Mouse (Mus musculus) kidney, adult 2 months (tissue): ENCODE data around the gene BC049352.

ENCODE experiments used
- CTCF ChIP-seq: fragments of 200-500 bp; conservative IDR thresholded peaks from 2 replicates; pipeline ENCODE4 v1.5.1; 2011; ENCODE audit warnings: low read depth, mild to moderate bottlenecking, control low read depth, low read length, moderate library complexity, mixed read lengths; ENCODE audit not compliant: insufficient read depth, insufficient read length
- POLR2A ChIP-seq: fragments of 200-500 bp; IDR thresholded peaks from one replicate; pipeline ENCODE4 v1.6.1; 2011; ENCODE audit warnings: low read depth, low read length, control low read depth

- no peak for TF ChIP-seq CTCF
- TF ChIP-seq POLR2A = no peak
These were observed 20.4 kb downstream of the BC049352 start for GRCm38 (mm10) chr9:45202021-45202798.
